ENCODE assay signal across 26 mouse cellular contexts in genomic region chr12:9762842-9763241, GRCm38 (mm10).
A peak's percentile ranks its signal among the peaks of the same experiment; 100 is the strongest.
DNase-seq lines count a peak whose midpoint lies in the region; ATAC-seq and TF ChIP-seq lines count a peak whose summit lies in the region.
"Had no signal": no experiment of that assay in that cellular context is flagged by ENCODE, and none has a peak within 500 bp of the region (broad histone marks: within the 10 kb centered on the region; RNA-seq: fewer than 3 reads in every experiment).

No protein-coding gene starts in this region.

- H3K9me3 ChIP-seq in kidney, embryonic 16.5 days (ENCODE audit: low read length) = no peaks in the 10 kb centered on the region
- H3K9me3 ChIP-seq: embryonic facial prominence, embryonic 13.5 days; embryonic facial prominence, embryonic 15.5 days; forebrain, embryonic 10.5 days; forebrain, embryonic 12.5 days; G1E had no signal

- H3K27ac ChIP-seq in kidney, embryonic 16.5 days (ENCODE audit: low read length) = no peak overlapping the region
- H3K27ac ChIP-seq: embryonic facial prominence, embryonic 13.5 days; embryonic facial prominence, embryonic 15.5 days; forebrain, embryonic 10.5 days; forebrain, embryonic 12.5 days had no signal

- H3K4me3 ChIP-seq in kidney, embryonic 16.5 days (ENCODE audit: low read length) = no peak overlapping the region
- H3K4me3 ChIP-seq: embryonic facial prominence, embryonic 13.5 days; embryonic facial prominence, embryonic 15.5 days; erythroblast, embryonic 14.5 days; forebrain, embryonic 10.5 days; forebrain, embryonic 12.5 days had no signal

- DNase-seq in 3T3-L1 (ENCODE audit: low read depth, low spot score) = peak; percentile 85
- DNase-seq in Muller cell, postnatal 12 days (ENCODE audit: inconsistent ontology term) = peak; percentile 45
- no peak for DNase-seq in Patski (ENCODE audit: low read depth, low spot score)
- DNase-seq in thymus, postnatal 4 days = no peak
- DNase-seq in cerebellum, adult 11 months = no peak
- DNase-seq in thymus, postnatal 14 days = no peak
- DNase-seq: adrenal gland, adult 2 months; adrenal gland, postnatal 10 days; adrenal gland, postnatal 25 days; cerebellum, adult 18-20 months; cerebellum, adult 8-10 months; cerebellum, adult 9-11 months; cerebellum, postnatal 14 days; cerebellum, postnatal 36 days; embryo, embryonic 11 days had no signal

- TF ChIP-seq CTCF in Patski (IDR thresholded peaks at IDR 0.05) = no peak

- POLR2A ChIA-PET in Patski (lab: Charles Lee) = interaction anchor here (1.6 kb wide), 1 partner anchor 77 kb away, joined by 3 read pairs; no protein-coding TSS in a partner anchor

- CTCF ChIA-PET in Patski (lab: Charles Lee) = interaction anchor here (1.9 kb wide), 1 partner anchor 15 kb away, joined by 6 read pairs; no protein-coding TSS in a partner anchor

- H3K36me3 ChIP-seq in kidney, embryonic 16.5 days (ENCODE audit: insufficient read depth, low read length) = no peaks in the 10 kb centered on the region
- H3K36me3 ChIP-seq: embryonic facial prominence, embryonic 13.5 days; embryonic facial prominence, embryonic 15.5 days; forebrain, embryonic 10.5 days; forebrain, embryonic 12.5 days; G1E had no signal

- H3K27me3 ChIP-seq in Patski = no peaks in the 10 kb centered on the region
- no peaks in the 10 kb centered on the region for H3K27me3 ChIP-seq in kidney, embryonic 16.5 days (ENCODE audit: insufficient read depth, low read length)
- H3K27me3 ChIP-seq: CH12.LX; embryonic facial prominence, embryonic 13.5 days; embryonic facial prominence, embryonic 15.5 days; forebrain, embryonic 12.5 days had no signal

- H3K4me1 ChIP-seq in kidney, embryonic 16.5 days (ENCODE audit: insufficient read depth, low read length) = no peaks in the 10 kb centered on the region
- H3K4me1 ChIP-seq: embryonic facial prominence, embryonic 13.5 days; embryonic facial prominence, embryonic 15.5 days; forebrain, embryonic 10.5 days; forebrain, embryonic 12.5 days had no signal

- ATAC-seq in Patski = peak; percentile 76
- ATAC-seq in kidney, embryonic 16.5 days (ENCODE audit: low FRiP score, low TSS enrichment) = no peak
- ATAC-seq: CD4-positive, CD25-positive, alpha-beta regulatory T cell, adult 4 months; forebrain, embryonic 14.5 days; forebrain, embryonic 16.5 days had no signal

- in situ Hi-C loops in Patski (cut with MboI; ENCODE audit: low pct_unique_long_range_greater_than_20kb) = no loop called here

- H3K9ac ChIP-seq in kidney, embryonic 16.5 days (replicated peaks; ENCODE audit: low read length) = no peak overlapping the region
- H3K9ac ChIP-seq: embryonic facial prominence, embryonic 13.5 days; embryonic facial prominence, embryonic 15.5 days; forebrain, embryonic 12.5 days had no signal

- no peak overlapping the region for H3K4me2 ChIP-seq in kidney, embryonic 16.5 days (replicated peaks; ENCODE audit: low read depth, low read length)
- H3K4me2 ChIP-seq: embryonic facial prominence, embryonic 13.5 days; embryonic facial prominence, embryonic 15.5 days; forebrain, embryonic 12.5 days had no signal

- WGBS in kidney, embryonic 16.5 days = 87% methylated on average over 2 of the region's 2 CpGs

Comparison
In these comparisons a context has a peak if more than half of its experiments do, and no peak if none do; other contexts are left out.
1. DNase-seq: peak in 3T3-L1 (single experiment) and Muller cell, postnatal 12 days (single experiment); none in Patski (single experiment), thymus, postnatal 4 days (single experiment), cerebellum, adult 11 months (single experiment) and thymus, postnatal 14 days (single experiment).